Mouse (Mus musculus): Measurements from ENCODE around the gene Rasal2.

GRCm38 (mm10) chr1:157334834-157335233 lies 77.6 kb downstream of the Rasal2 start:
- TF ChIP-seq GATA1 (IDR thresholded peaks at IDR 0.05; ENCODE audit: borderline replicate concordance, low read length) (no peak), FLI1 (IDR thresholded peaks at IDR 0.05; ENCODE audit: low read length) (no peak)

Measured in megakaryocyte, embryonic 14.5 days (primary cell).